Mouse (Mus musculus): Measurements from ENCODE around the gene Susd3.

DNA sequence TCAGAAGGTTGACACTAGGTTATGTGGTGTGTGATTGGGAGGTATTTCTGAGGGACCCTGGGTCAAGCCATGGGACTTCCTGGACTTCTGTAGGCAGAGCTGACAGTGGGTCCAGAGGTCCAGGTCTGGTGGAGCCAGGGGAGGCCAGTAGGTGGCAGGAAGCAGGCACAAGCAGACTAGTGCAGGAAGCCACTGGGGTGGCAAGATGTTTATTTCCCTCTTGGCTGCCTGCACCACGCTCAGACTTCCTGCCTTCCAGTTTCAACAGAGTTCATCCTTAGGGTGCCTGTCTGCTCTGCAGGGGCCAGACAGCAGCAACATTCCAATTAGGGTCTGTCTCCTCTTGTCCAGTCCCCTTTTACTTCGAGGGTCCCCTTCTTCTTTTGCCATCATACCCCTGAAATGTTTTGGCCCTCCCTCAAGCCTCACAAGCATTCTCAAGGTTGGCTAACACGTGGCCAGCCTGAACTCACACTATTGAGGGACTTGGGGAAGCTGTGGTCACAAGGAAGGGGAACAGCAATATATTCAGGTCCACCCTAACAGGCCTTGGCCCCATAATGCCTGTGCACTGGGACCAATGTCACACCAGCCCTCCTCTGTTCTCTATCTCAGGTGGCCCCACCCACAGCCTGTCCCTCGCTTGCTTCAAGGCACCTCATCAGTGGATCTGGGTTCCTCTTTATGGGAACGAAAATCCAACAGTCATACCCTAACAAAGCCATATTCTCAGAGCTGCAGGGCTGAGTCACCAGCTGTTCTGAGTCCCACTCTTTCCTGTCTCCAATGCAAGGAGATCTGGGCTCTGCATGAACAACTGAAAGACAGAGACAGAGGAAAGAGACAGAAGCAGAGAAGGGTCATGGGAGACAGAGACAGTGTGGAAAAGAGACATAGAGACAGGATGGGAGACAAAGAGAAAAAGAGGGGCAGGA lies 23.6 kb upstream of the Susd3 start:
- TF ChIP-seq CTCF (IDR thresholded peaks at IDR 0.05; ENCODE audit: low read depth, low read length) (no peak), GATA1 (IDR thresholded peaks at IDR 0.05; ENCODE audit: borderline replicate concordance, low read length) (no peak), POLR2AphosphoS5 (IDR thresholded peaks at IDR 0.05; ENCODE audit: insufficient replicate concordance, low read depth, low read length) (no peak), TAL1 (conservative IDR thresholded peaks at IDR 0.05; ENCODE audit: low read depth, low read length) (no peak), GATA2 (IDR thresholded peaks at IDR 0.05; ENCODE audit: borderline replicate concordance, low read depth, low read length) (no peak)
